Mouse (Mus musculus) midbrain, embryonic 16.5 days (tissue): ENCODE data around the gene Tex9. TPM values are rescaled to one million over a fixed set of nuclear protein-coding genes. Genes with fewer than 3 reads are reported as not detected.
"Not testable (repeated sequence)": the region's sequence is repeated elsewhere in the genome, so short reads cannot be mapped to it uniquely, and the experiment has no call there.

Experiments
- ATAC-seq: fragments of 200-750 bp; cut with Nextera tagmentation; 2 replicates; pipeline ENCODE4 v1.8.0; 2017; ENCODE audit warnings: moderate TSS enrichment
- H3K27ac ChIP-seq: fragments of 300-500 bp; sonication (generic); 2 replicates; pipeline ENCODE4 v1.5.1; 2014; ENCODE audit warnings: mild to moderate bottlenecking, low read length, mixed read lengths
- H3K27me3 ChIP-seq: fragments of 300-500 bp; sonication (generic); 2 replicates; pipeline ENCODE4 v1.6.1; 2014; ENCODE audit warnings: low read depth, low read length, mixed read lengths; ENCODE audit not compliant: control insufficient read depth, insufficient read depth
- H3K36me3 ChIP-seq: fragments of 300-500 bp; sonication (generic); 2 replicates; pipeline ENCODE4 v1.6.1; 2014; ENCODE audit warnings: mild to moderate bottlenecking, low read length, moderate library complexity, mixed read lengths; ENCODE audit not compliant: control insufficient read depth, insufficient read depth
- H3K4me1 ChIP-seq: fragments of 300-500 bp; sonication (generic); 2 replicates; pipeline ENCODE4 v1.6.1; 2014; ENCODE audit warnings: mild to moderate bottlenecking, low read length, mixed read lengths; ENCODE audit not compliant: control insufficient read depth, insufficient read depth
- H3K4me2 ChIP-seq: fragments of 300-500 bp; sonication (generic); 2 replicates; pipeline ENCODE4 v1.6.1; 2014; ENCODE audit warnings: mild to moderate bottlenecking, low read length, mixed read lengths
- H3K4me3 ChIP-seq: fragments of 300-500 bp; sonication (generic); 2 replicates; pipeline ENCODE4 v1.5.1; 2014; ENCODE audit warnings: low read depth, mild to moderate bottlenecking, low read length, moderate library complexity, mixed read lengths
- H3K9ac ChIP-seq: fragments of 300-500 bp; sonication (generic); 2 replicates; pipeline ENCODE4 v1.6.1; 2014; ENCODE audit warnings: low read depth, low read length, mixed read lengths
- H3K9me3 ChIP-seq: fragments of 300-500 bp; sonication (generic); replicated peaks from 2 replicates; pipeline ENCODE4 v1.6.1; 2014; ENCODE audit warnings: mild to moderate bottlenecking, low read length, mixed read lengths; ENCODE audit not compliant: control insufficient read depth, poor library complexity, severe bottlenecking
- WGBS: fragments of 180-500 bp; shearing (Covaris S2); extraction: QIAGEN DNeasy Blood & Tissue Kit; methylation state at CpG from one replicate; pipeline ENCODE4 v1.1.7; 2014; 5-methylcytosine and 5-hydroxymethylcytosine counted together
- polyA plus RNA-seq: library from polyadenylated mRNA; unstranded; fragments of >200 nt; fragmentation: Nextera tagmentation; extraction: Ambion mirVana; gene quantifications from 2 replicates; pipeline ENCODE4 v1.2.1, GENCODE M21; 2015

Gene Tex9
- polyA plus RNA-seq, 1 experiment from 2014 or later, result 32.7 TPM

GRCm38 (mm10) chr9:72467551-72468407 is 24.2 kb downstream of the Tex9 start:
- no peak for ATAC-seq
- 67% methylated on average over 11 of the region's 11 CpGs for WGBS
- Histone ChIP-seq H3K4me2 (no peak overlapping the region), H3K9me3 (no peaks in the 10 kb centered on the region), H3K36me3 (no peaks in the 10 kb centered on the region), H3K27me3 (no peaks in the 10 kb centered on the region), H3K9ac (no peak overlapping the region), H3K27ac (no peak overlapping the region), H3K4me3 (no peak overlapping the region), H3K4me1 (no peaks in the 10 kb centered on the region)

GRCm38 (mm10) chr9:72465754-72466181 is 26.2 kb downstream of the Tex9 start:
- Histone ChIP-seq H3K9me3 (no peaks in the 10 kb centered on the region), H3K4me3 (no peak overlapping the region), H3K4me1 (no peaks in the 10 kb centered on the region), H3K4me2 (no peak overlapping the region), H3K36me3 (no peaks in the 10 kb centered on the region; the same call in 1 of the 2 replicates), H3K27me3 (no peaks in the 10 kb centered on the region), H3K9ac (no peak overlapping the region), H3K27ac (no peak overlapping the region)
- no peak for ATAC-seq
- 93% methylated on average over 4 of the region's 4 CpGs for WGBS

DNA sequence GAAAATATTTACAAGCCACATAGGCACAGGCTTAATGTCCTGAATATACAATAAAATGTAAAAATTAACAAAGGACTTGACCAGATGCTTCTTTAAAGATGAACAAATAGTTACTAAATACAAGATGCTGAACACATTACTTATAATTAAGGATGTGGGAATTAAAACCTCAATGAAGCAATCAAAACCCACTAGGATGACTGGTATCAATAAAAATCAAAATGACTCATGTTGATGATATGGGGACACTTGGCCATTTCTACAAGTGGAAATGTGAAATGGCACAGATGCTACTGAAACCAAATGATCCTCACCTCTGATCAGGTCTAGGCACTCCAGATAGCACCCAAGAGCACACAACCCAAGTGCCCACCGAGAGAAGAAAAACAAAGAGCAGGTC is 27.2 kb downstream of the Tex9 start:
- Histone ChIP-seq H3K27ac (no peak overlapping the region), H3K4me3 (no peak overlapping the region), H3K36me3 (peaks cover 2% of the 10 kb centered on the region), H3K4me1 (no peaks in the 10 kb centered on the region), H3K9me3 (no peaks in the 10 kb centered on the region), H3K27me3 (no peaks in the 10 kb centered on the region), H3K4me2 (no peak overlapping the region), H3K9ac (no peak overlapping the region)
- no peak for ATAC-seq
- WGBS, result 86% methylated on average over 1 of the region's 1 CpGs

- H3K36me3 ChIP-seq, result peaks cover 4% of the 10 kb centered on the region
- H3K4me3 ChIP-seq, result no peak overlapping the region
- no peak overlapping the region for H3K9ac ChIP-seq
- no peak overlapping the region for H3K27ac ChIP-seq
- ATAC-seq, result no peak
- no peak overlapping the region for H3K4me2 ChIP-seq
- WGBS, result 93% methylated on average over 2 of the region's 2 CpGs
- H3K9me3 ChIP-seq, result no peaks in the 10 kb centered on the region
- no peaks in the 10 kb centered on the region for H3K4me1 ChIP-seq
- no peaks in the 10 kb centered on the region for H3K27me3 ChIP-seq
These were observed 29.6 kb downstream of the Tex9 start for GRCm38 (mm10) chr9:72462427-72462826.

DNA sequence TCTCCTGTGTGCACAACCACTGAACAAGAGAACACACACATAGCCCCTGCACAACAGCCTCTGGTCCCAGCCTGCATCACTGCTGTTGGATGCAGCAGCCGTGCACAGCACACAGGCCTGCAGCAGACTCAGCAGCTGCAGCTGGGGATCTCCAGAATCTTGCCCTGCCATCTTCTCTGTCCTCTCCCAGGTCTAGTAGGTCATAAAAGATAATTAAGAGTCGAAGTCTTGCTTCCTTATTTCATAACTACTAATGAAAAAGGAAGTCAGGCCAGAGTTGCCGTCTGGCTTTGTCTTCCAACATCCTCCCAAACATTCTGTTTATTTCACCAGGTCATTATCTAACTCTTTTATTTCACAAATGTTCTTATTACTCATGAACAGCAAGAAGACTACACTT is 31.2 kb downstream of the Tex9 start:
- Histone ChIP-seq H3K9ac (no peak overlapping the region), H3K9me3 (no peaks in the 10 kb centered on the region), H3K36me3 (peaks cover 4% of the 10 kb centered on the region), H3K4me2 (no peak overlapping the region), H3K4me3 (no peak overlapping the region), H3K27ac (no peak overlapping the region), H3K4me1 (no peaks in the 10 kb centered on the region), H3K27me3 (no peaks in the 10 kb centered on the region)
- no peak for ATAC-seq
- WGBS, result 89% methylated on average over 3 of the region's 3 CpGs

- Histone ChIP-seq H3K27ac (no peak overlapping the region), H3K4me2 (no peak overlapping the region), H3K4me1 (no peaks in the 10 kb centered on the region), H3K9ac (no peak overlapping the region), H3K9me3 (no peaks in the 10 kb centered on the region), H3K27me3 (no peaks in the 10 kb centered on the region), H3K36me3 (peaks cover 4% of the 10 kb centered on the region), H3K4me3 (no peak overlapping the region)
- WGBS, result 88% methylated on average over 3 of the region's 3 CpGs
- ATAC-seq, result no peak
These were observed 32.3 kb downstream of the Tex9 start for GRCm38 (mm10) chr9:72459703-72460102.

DNA sequence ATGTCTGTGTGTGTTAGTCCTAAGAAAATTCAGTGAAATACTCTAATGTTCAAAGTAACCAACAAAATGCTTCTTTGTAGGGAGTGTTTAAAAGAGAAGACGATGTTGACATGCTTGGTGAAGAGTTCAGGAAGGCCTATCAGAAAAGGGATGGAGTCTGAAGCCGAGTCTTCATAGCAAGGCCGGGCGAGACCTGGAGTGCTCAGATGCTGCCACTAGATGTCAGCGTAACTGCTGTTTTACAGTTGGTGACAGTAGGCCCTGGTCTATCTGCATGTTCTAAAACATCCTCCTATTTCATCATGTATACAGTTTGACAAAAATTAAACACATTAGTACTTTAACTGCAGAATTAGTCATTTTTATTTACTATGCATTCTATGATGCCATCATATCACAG is 33.8 kb downstream of the Tex9 start:
- H3K36me3 ChIP-seq, result peaks cover 4% of the 10 kb centered on the region
- 22% methylated on average over 5 of the region's 5 CpGs for WGBS
- peak; percentile 84 for ATAC-seq
- H3K27me3 ChIP-seq, result no peaks in the 10 kb centered on the region
- no peak overlapping the region for H3K4me2 ChIP-seq
- H3K4me1 ChIP-seq, result no peaks in the 10 kb centered on the region
- no peak overlapping the region for H3K4me3 ChIP-seq
- H3K9me3 ChIP-seq, result no peaks in the 10 kb centered on the region
- no peak overlapping the region for H3K27ac ChIP-seq
- no peak overlapping the region for H3K9ac ChIP-seq

DNA sequence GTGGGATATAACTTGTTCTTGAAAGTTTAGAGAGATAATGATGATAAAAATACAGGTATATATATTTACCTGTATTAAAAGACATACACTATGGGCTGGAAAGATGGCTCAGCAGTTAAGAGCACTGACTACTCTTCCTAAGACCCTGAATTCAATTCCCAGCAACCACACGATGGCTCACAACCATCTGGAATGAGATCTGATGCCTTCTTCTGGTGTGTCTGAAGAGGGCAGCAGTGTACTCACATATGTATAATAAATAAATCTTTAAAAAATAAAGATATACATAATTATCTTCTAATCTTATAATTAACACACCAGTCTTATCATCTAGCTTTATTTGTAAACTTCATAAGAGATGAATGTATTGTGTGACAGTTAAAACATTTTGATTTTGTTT is 35.6 kb downstream of the Tex9 start:
- no peaks in the 10 kb centered on the region for H3K27me3 ChIP-seq
- H3K4me2 ChIP-seq, result no peak overlapping the region
- H3K36me3 ChIP-seq, result peaks cover 4% of the 10 kb centered on the region
- 35% methylated on average over 1 of the region's 1 CpGs for WGBS
- no peak overlapping the region for H3K4me3 ChIP-seq
- ATAC-seq, result no peak
- H3K27ac ChIP-seq, result no peak overlapping the region
- H3K4me1 ChIP-seq, result no peaks in the 10 kb centered on the region
- no peaks in the 10 kb centered on the region for H3K9me3 ChIP-seq
- no peak overlapping the region for H3K9ac ChIP-seq

- not testable (repeated sequence) for H3K9me3 ChIP-seq, H3K27ac ChIP-seq, H3K27me3 ChIP-seq, H3K4me3 ChIP-seq, H3K4me1 ChIP-seq, H3K36me3 ChIP-seq, H3K9ac ChIP-seq, H3K4me2 ChIP-seq, ATAC-seq
These were observed 37.7 kb downstream of the Tex9 start for GRCm38 (mm10) chr9:72454281-72454680.
